Mouse (Mus musculus) ES-E14 (cell line): Measurements from ENCODE around the gene Ahdc1.

Experiments
- CHD2 ChIP-seq: IDR thresholded peaks from 2 replicates; pipeline ENCODE4 v1.6.1; 2014; ENCODE audit warnings: mild to moderate bottlenecking, low read depth, low read length, inconsistent platforms
- ZC3H11A ChIP-seq: IDR thresholded peaks from 2 replicates; pipeline ENCODE4 v1.6.1; 2012; ENCODE audit warnings: low read depth, mild to moderate bottlenecking, inconsistent platforms, low read length, borderline replicate concordance
- ZNF384 ChIP-seq: IDR thresholded peaks from 2 replicates; pipeline ENCODE4 v1.6.1; 2012; ENCODE audit warnings: low read depth, low read length, inconsistent platforms

GRCm38 (mm10) chr4:133011821-133012775, 1.0 kb downstream of the Ahdc1 start:
- TF ChIP-seq CHD2 (no peak), ZC3H11A (no peak), ZNF384 (no peak)
